Mouse (Mus musculus) spleen, adult 2 months (tissue): ENCODE results near the gene Kctd15.

Source experiments
- CTCF ChIP-seq: fragments of 200-500 bp; IDR thresholded peaks from 2 replicates; pipeline ENCODE4 v1.5.1; 2011; ENCODE audit warnings: mild to moderate bottlenecking, inconsistent platforms; ENCODE audit not compliant: insufficient read depth, insufficient read length, insufficient replicate concordance; ENCODE audit errors: extremely low read depth
- POLR2A ChIP-seq: fragments of 200-500 bp; IDR thresholded peaks from 2 replicates; pipeline ENCODE4 v1.6.1; 2011; ENCODE audit warnings: low read depth, low read length, inconsistent platforms

DNA sequence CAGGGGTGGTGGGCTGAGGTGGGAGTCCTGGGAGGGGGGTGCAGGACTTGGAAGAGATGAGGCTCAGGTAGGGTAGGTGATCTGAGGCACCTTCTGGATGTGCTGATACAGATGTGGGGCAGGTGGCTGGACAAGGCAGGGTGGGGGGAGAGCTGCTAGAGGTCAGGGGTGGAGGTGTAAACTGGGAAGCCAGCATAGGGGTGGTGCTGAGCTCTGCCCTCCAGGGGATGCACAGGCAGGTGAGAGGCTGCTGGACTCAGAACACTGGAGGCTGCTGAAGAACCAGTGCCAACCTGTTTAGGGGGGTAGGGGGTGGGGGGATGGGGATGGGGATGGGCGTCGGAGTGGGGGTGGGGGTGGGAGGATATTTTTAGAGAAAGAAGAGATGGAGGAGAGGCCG lies 14.2 kb upstream of the Kctd15 start:
- TF ChIP-seq CTCF (no peak), POLR2A (no peak)
